Mouse (Mus musculus): ENCODE data around the gene Slamf1.

DNA sequence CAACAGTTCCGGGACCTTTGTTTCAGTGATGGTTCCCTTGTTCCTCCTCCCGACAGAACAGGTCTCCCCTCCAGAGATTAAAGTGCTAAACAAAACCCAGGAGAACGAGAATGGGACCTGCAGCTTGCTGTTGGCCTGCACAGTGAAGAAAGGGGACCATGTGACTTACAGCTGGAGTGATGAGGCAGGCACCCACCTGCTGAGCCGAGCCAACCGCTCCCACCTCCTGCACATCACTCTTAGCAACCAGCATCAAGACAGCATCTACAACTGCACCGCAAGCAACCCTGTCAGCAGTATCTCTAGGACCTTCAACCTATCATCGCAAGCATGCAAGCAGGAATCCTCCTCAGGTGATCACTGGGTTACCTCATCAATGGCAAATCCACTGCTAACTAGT is 10.1 kb downstream of the Slamf1 start:
- TF ChIP-seq CTCF (IDR thresholded peaks at IDR 0.05; ENCODE audit: insufficient read depth, low read depth, low read length) = no peak
- TF ChIP-seq POLR2A (IDR thresholded peaks at IDR 0.05; ENCODE audit: insufficient read depth, low read depth, low read length) = no peak

All from olfactory bulb, adult 2 months (tissue).